In genomic region chr11:77384151-77384550, GRCm38 (mm10) we compare ENCODE assay signal across 27 mouse cellular contexts.
DNase-seq lines count a peak whose midpoint lies in the region; ATAC-seq and TF ChIP-seq lines count a peak whose summit lies in the region.
"Had no signal": no experiment of that assay in that cellular context is flagged by ENCODE, and none has a peak within 500 bp of the region (broad histone marks: within the 10 kb centered on the region; RNA-seq: fewer than 3 reads in every experiment).

No protein-coding gene starts in this region.

- no peak for ATAC-seq in lung, embryonic 14.5 days (ENCODE audit: insufficient read depth)
- ATAC-seq: forebrain, embryonic 14.5 days; intestine, postnatal 0 days; midbrain, embryonic 13.5 days had no signal

- H3K9me3 ChIP-seq in heart, embryonic 10.5 days: 0 out of 2 replicates have a peak, but pooled peaks cover 2% of the 10 kb centered on the region
- H3K9me3 ChIP-seq in lung, embryonic 14.5 days (ENCODE audit: low read depth, low read length): no peaks in the 10 kb centered on the region
- H3K9me3 ChIP-seq: embryonic facial prominence, embryonic 12.5 days; midbrain, embryonic 13.5 days had no signal

- TF ChIP-seq CTCF in lung, embryonic 14.5 days (IDR thresholded peaks at IDR 0.05; ENCODE audit: low read depth): no peak
- TF ChIP-seq CTCF in lung, adult 2 months (IDR thresholded peaks at IDR 0.05; ENCODE audit: insufficient read depth, low read length): no peak

- peak overlapping the region; percentile 36; the same call in 1 of the 2 replicates for H3K27ac ChIP-seq in heart, embryonic 10.5 days
- H3K27ac ChIP-seq in lung, embryonic 14.5 days (ENCODE audit: low read depth): peak overlapping the region; percentile 37; the same call in 1 of the 2 replicates
- H3K27ac ChIP-seq: embryonic facial prominence, embryonic 12.5 days; hindbrain, embryonic 14.5 days; macrophage; midbrain, embryonic 13.5 days had no signal

- peaks cover 12% of the 10 kb centered on the region; the same call in 1 of the 2 replicates for H3K36me3 ChIP-seq in heart, embryonic 10.5 days
- H3K36me3 ChIP-seq in lung, embryonic 14.5 days (ENCODE audit: insufficient read depth): no peaks in the 10 kb centered on the region
- H3K36me3 ChIP-seq: embryonic facial prominence, embryonic 12.5 days; midbrain, embryonic 13.5 days had no signal

- H3K9ac ChIP-seq in lung, embryonic 14.5 days: no peak overlapping the region
- H3K9ac ChIP-seq: embryonic facial prominence, embryonic 12.5 days; hindbrain, embryonic 14.5 days; midbrain, embryonic 13.5 days had no signal

- intact Hi-C loops in heart, postnatal 36 days (cut with DNase I): no loop called here

- H3K4me3 ChIP-seq in heart, embryonic 10.5 days: no peak overlapping the region
- no peak overlapping the region for H3K4me3 ChIP-seq in lung, embryonic 14.5 days (ENCODE audit: low read depth, low read length)
- no peak overlapping the region for H3K4me3 ChIP-seq in lung, adult 2 months (replicated peaks; ENCODE audit: extremely low read depth, low read depth, low read length)
- H3K4me3 ChIP-seq: embryonic facial prominence, embryonic 12.5 days; midbrain, embryonic 13.5 days had no signal

- no peak overlapping the region for H3K4me2 ChIP-seq in lung, embryonic 14.5 days
- H3K4me2 ChIP-seq: embryonic facial prominence, embryonic 12.5 days; heart, embryonic 11.5 days; hindbrain, embryonic 14.5 days; liver, embryonic 11.5 days; midbrain, embryonic 13.5 days had no signal

- DNase-seq in heart, embryonic 10.5 days (ENCODE audit: low spot score): no peak
- DNase-seq in heart, postnatal 36 days: no peak
- DNase-seq in lung, embryonic 14.5 days: peak; percentile 12
- no peak for DNase-seq in lung, adult 2 months
- peak; percentile 15 for DNase-seq in testis, postnatal 14 days (ENCODE audit: low spot score)
- DNase-seq in testis, postnatal 10 days (ENCODE audit: low spot score): no peak
- DNase-seq in adipocyte (ENCODE audit: low spot score): peak; percentile 70
- DNase-seq in kidney, postnatal 25 days: no peak
- DNase-seq: adrenal gland, postnatal 10 days; cerebellum, adult 11 months; cerebellum, adult 9-10 months; embryo, embryonic 11 days; gastrocnemius, postnatal 25 days; kidney, adult 9 months; kidney, postnatal 10 days; layer of hippocampus, adult 9-11 months; thymus, adult 2 months; thymus, postnatal 36 days had no signal

- 61% methylated on average over 3 of the region's 3 CpGs for WGBS in heart, embryonic 10.5 days
- 49% methylated on average over 3 of the region's 3 CpGs for WGBS in lung, embryonic 14.5 days
- 39% methylated on average over 3 of the region's 3 CpGs for WGBS in lung, adult 2 months

- H3K27me3 ChIP-seq in heart, embryonic 10.5 days (ENCODE audit: insufficient read depth, poor library complexity, severe bottlenecking): no peaks in the 10 kb centered on the region
- no peaks in the 10 kb centered on the region for H3K27me3 ChIP-seq in lung, embryonic 14.5 days (ENCODE audit: insufficient read depth, low read length)
- H3K27me3 ChIP-seq: CH12.LX; embryonic facial prominence, embryonic 12.5 days; midbrain, embryonic 13.5 days had no signal

- no peak for TF ChIP-seq POLR2A in lung, adult 2 months (IDR thresholded peaks at IDR 0.05; ENCODE audit: borderline replicate concordance, extremely low read depth, low read depth, low read length)

- peaks cover 34% of the 10 kb centered on the region for H3K4me1 ChIP-seq in heart, embryonic 10.5 days
- H3K4me1 ChIP-seq in lung, embryonic 14.5 days (ENCODE audit: insufficient read depth): 0 out of 2 replicates have a peak, but pooled peaks cover 2% of the 10 kb centered on the region
- H3K4me1 ChIP-seq in lung, adult 2 months (ENCODE audit: control insufficient read depth, insufficient read depth, low read length): peaks cover 40% of the 10 kb centered on the region
- H3K4me1 ChIP-seq: embryonic facial prominence, embryonic 12.5 days; midbrain, embryonic 13.5 days had no signal

Comparison
In these comparisons a context has a peak if more than half of its experiments do, and no peak if none do; other contexts are left out.
1. DNase-seq: peak in lung, embryonic 14.5 days (single experiment), testis, postnatal 14 days (single experiment) and adipocyte (single experiment); none in heart, embryonic 10.5 days (single experiment), heart, postnatal 36 days (0 of 2), lung, adult 2 months (single experiment), testis, postnatal 10 days (single experiment) and kidney, postnatal 25 days (0 of 2).